Mouse (Mus musculus) neural tube, embryonic 13.5 days (tissue): Measurements from ENCODE around the gene Apoa2. TPM values are rescaled to one million over a fixed set of nuclear protein-coding genes. Genes with fewer than 3 reads are reported as not detected.
"Not testable (repeated sequence)": the region's sequence is repeated elsewhere in the genome, so short reads cannot be mapped to it uniquely, and the experiment has no call there.

Experiments used
- ATAC-seq: fragments of 200-750 bp; cut with Nextera tagmentation; 2 replicates; pipeline ENCODE4 v1.8.0; 2017; ENCODE audit warnings: low read depth, mild to moderate bottlenecking, moderate TSS enrichment, moderate library complexity
- H3K27ac ChIP-seq: fragments of 300-500 bp; sonication (generic); replicated peaks from 2 replicates; pipeline ENCODE4 v1.5.1; 2015; ENCODE audit warnings: moderate library complexity, mild to moderate bottlenecking, inconsistent platforms
- H3K27me3 ChIP-seq: fragments of 300-500 bp; sonication (generic); 2 replicates; pipeline ENCODE4 v1.6.1; 2015; ENCODE audit warnings: mild to moderate bottlenecking, inconsistent platforms
- H3K36me3 ChIP-seq: fragments of 300-500 bp; sonication (generic); 2 replicates; pipeline ENCODE4 v1.6.1; 2015; ENCODE audit warnings: mild to moderate bottlenecking, inconsistent platforms
- H3K4me1 ChIP-seq: fragments of 300-500 bp; sonication (generic); replicated peaks from 2 replicates; pipeline ENCODE4 v1.6.1; 2015; ENCODE audit warnings: inconsistent platforms
- H3K4me2 ChIP-seq: fragments of 300-500 bp; sonication (generic); 2 replicates; pipeline ENCODE4 v1.6.1; 2015; ENCODE audit warnings: inconsistent platforms, mild to moderate bottlenecking, moderate library complexity
- H3K4me3 ChIP-seq: fragments of 300-500 bp; sonication (generic); 2 replicates; pipeline ENCODE4 v1.5.1; 2015; ENCODE audit warnings: mild to moderate bottlenecking, inconsistent platforms
- H3K9ac ChIP-seq: fragments of 300-500 bp; sonication (generic); 2 replicates; pipeline ENCODE4 v1.6.1; 2015; ENCODE audit warnings: moderate library complexity, mild to moderate bottlenecking, inconsistent platforms
- H3K9me3 ChIP-seq: fragments of 300-500 bp; sonication (generic); 2 replicates; pipeline ENCODE4 v1.6.1; 2016; ENCODE audit warnings: inconsistent platforms
- WGBS: fragments of 180-500 bp; shearing (Covaris S2); methylation state at CpG from one replicate; pipeline ENCODE4 v1.1.7; 2015; 5-methylcytosine and 5-hydroxymethylcytosine counted together
- polyA plus RNA-seq: library from polyadenylated mRNA; unstranded; fragments of >200 nt; fragmentation: Nextera tagmentation; extraction: Ambion mirVana; gene quantifications from 2 replicates; pipeline ENCODE4 v1.2.1, GENCODE M21; 2015

The Apoa2 gene
- polyA plus RNA-seq, 1 experiment from 2014 or later: 6.8 TPM

- Histone ChIP-seq H3K9me3 (no peaks in the 10 kb centered on the region), H3K27ac (no peak overlapping the region), H3K27me3 (no peaks in the 10 kb centered on the region), H3K9ac (no peak overlapping the region), H3K4me1 (no peaks in the 10 kb centered on the region), H3K4me2 (no peak overlapping the region), H3K36me3 (peaks cover 21% of the 10 kb centered on the region), H3K4me3 (no peak overlapping the region)
- 62% methylated on average over 3 of the region's 3 CpGs for WGBS
- no peak for ATAC-seq
Measured at GRCm38 (mm10) chr1:171230215-171230614, 5.4 kb downstream of the Apoa2 start.

- no peaks in the 10 kb centered on the region for H3K9me3 ChIP-seq
- H3K36me3 ChIP-seq: peaks cover 38% of the 10 kb centered on the region
- no peak overlapping the region for H3K4me2 ChIP-seq
- no peak for ATAC-seq
- H3K27me3 ChIP-seq: no peaks in the 10 kb centered on the region
- no peaks in the 10 kb centered on the region for H3K4me1 ChIP-seq
- no peak overlapping the region for H3K4me3 ChIP-seq
- no peak overlapping the region for H3K27ac ChIP-seq
- WGBS: 76% methylated on average over 4 of the region's 4 CpGs
- no peak overlapping the region for H3K9ac ChIP-seq
Measured at GRCm38 (mm10) chr1:171231844-171232243, 7.0 kb downstream of the Apoa2 start.

GRCm38 (mm10) chr1:171232348-171232747 is 7.5 kb downstream of the Apoa2 start:
- H3K27me3 ChIP-seq: no peaks in the 10 kb centered on the region
- H3K9ac ChIP-seq: no peak overlapping the region
- H3K27ac ChIP-seq: no peak overlapping the region
- H3K4me2 ChIP-seq: no peak overlapping the region
- H3K4me1 ChIP-seq: no peaks in the 10 kb centered on the region
- H3K9me3 ChIP-seq: no peaks in the 10 kb centered on the region
- no peak for ATAC-seq
- WGBS: 88% methylated on average over 5 of the region's 5 CpGs
- no peak overlapping the region for H3K4me3 ChIP-seq
- peaks cover 43% of the 10 kb centered on the region for H3K36me3 ChIP-seq

GRCm38 (mm10) chr1:171232800-171233730 is 8.2 kb downstream of the Apoa2 start:
- Histone ChIP-seq H3K9ac (no peak overlapping the region), H3K4me3 (no peak overlapping the region)
- 87% methylated on average over 12 of the region's 12 CpGs for WGBS

GRCm38 (mm10) chr1:171234126-171234525 is 9.3 kb downstream of the Apoa2 start, which contains the start of gene Fcer1g:
Fcer1g (minus strand) TSS chr1:171234365.
- H3K4me3 ChIP-seq: no peak within 1 kb of the TSS
- no peaks in the 10 kb centered on the region for H3K27me3 ChIP-seq
- no peaks in the 10 kb centered on the region for H3K4me1 ChIP-seq
- H3K9ac ChIP-seq: no peak within 1 kb of the TSS
- H3K27ac ChIP-seq: no peak within 1 kb of the TSS
- WGBS: 93% methylated on average over 14 of the region's 14 CpGs
- ATAC-seq: no peak
- H3K36me3 ChIP-seq: peaks cover 60% of the 10 kb centered on the region
- H3K4me2 ChIP-seq: no peak within 1 kb of the TSS
- H3K9me3 ChIP-seq: no peaks in the 10 kb centered on the region

More at GRCm38 (mm10) chr1:171232800-171233730, 8.2 kb downstream of the Apoa2 start:
- Histone ChIP-seq H3K4me1 (no peaks in the 10 kb centered on the region), H3K4me2 (no peak overlapping the region), H3K27me3 (no peaks in the 10 kb centered on the region), H3K9me3 (no peaks in the 10 kb centered on the region), H3K36me3 (peaks cover 50% of the 10 kb centered on the region), H3K27ac (no peak overlapping the region)
- ATAC-seq: no peak

- H3K36me3 ChIP-seq: peaks cover 64% of the 10 kb centered on the region
- no peaks in the 10 kb centered on the region for H3K9me3 ChIP-seq
- no peak overlapping the region for H3K4me3 ChIP-seq
- H3K27ac ChIP-seq: no peak overlapping the region
- H3K27me3 ChIP-seq: no peaks in the 10 kb centered on the region
- no peak overlapping the region for H3K4me2 ChIP-seq
- no peaks in the 10 kb centered on the region for H3K4me1 ChIP-seq
- WGBS: 87% methylated on average over 4 of the region's 4 CpGs
- H3K9ac ChIP-seq: no peak overlapping the region
- ATAC-seq: no peak
Measured at GRCm38 (mm10) chr1:171234538-171234937, 9.7 kb downstream of the Apoa2 start.

GRCm38 (mm10) chr1:171235791-171236190 is 10.9 kb downstream of the Apoa2 start:
- H3K27me3 ChIP-seq: no peaks in the 10 kb centered on the region
- 93% methylated on average over 4 of the region's 4 CpGs for WGBS
- H3K4me1 ChIP-seq: no peaks in the 10 kb centered on the region
- no peak overlapping the region for H3K27ac ChIP-seq
- peaks cover 76% of the 10 kb centered on the region for H3K36me3 ChIP-seq
- no peaks in the 10 kb centered on the region for H3K9me3 ChIP-seq
- H3K4me3 ChIP-seq: no peak overlapping the region
- H3K4me2 ChIP-seq: no peak overlapping the region
- no peak overlapping the region for H3K9ac ChIP-seq
- no peak for ATAC-seq

GRCm38 (mm10) chr1:171237438-171237837 is 12.6 kb downstream of the Apoa2 start:
- ATAC-seq: no peak
- H3K9me3 ChIP-seq: no peaks in the 10 kb centered on the region
- 89% methylated on average over 6 of the region's 6 CpGs for WGBS
- H3K4me3 ChIP-seq: no peak overlapping the region
- H3K4me1 ChIP-seq: no peaks in the 10 kb centered on the region
- no peak overlapping the region for H3K9ac ChIP-seq
- no peaks in the 10 kb centered on the region for H3K27me3 ChIP-seq
- peaks cover 91% of the 10 kb centered on the region for H3K36me3 ChIP-seq
- no peak overlapping the region for H3K4me2 ChIP-seq
- H3K27ac ChIP-seq: no peak overlapping the region

GRCm38 (mm10) chr1:171238463-171238862 is 13.6 kb downstream of the Apoa2 start:
- Histone ChIP-seq H3K27ac (no peak overlapping the region), H3K9ac (no peak overlapping the region), H3K4me1 (no peaks in the 10 kb centered on the region), H3K36me3 (peaks cover 97% of the 10 kb centered on the region), H3K27me3 (no peaks in the 10 kb centered on the region), H3K4me3 (no peak overlapping the region), H3K9me3 (no peaks in the 10 kb centered on the region), H3K4me2 (no peak overlapping the region)
- ATAC-seq: no peak
- WGBS: 69% methylated on average over 14 of the region's 14 CpGs

- Histone ChIP-seq H3K4me2 (no peak overlapping the region), H3K4me1 (peaks cover 4% of the 10 kb centered on the region; the same call in 1 of the 2 replicates), H3K27ac (no peak overlapping the region), H3K9ac (no peak overlapping the region), H3K9me3 (no peaks in the 10 kb centered on the region), H3K27me3 (no peaks in the 10 kb centered on the region), H3K4me3 (no peak overlapping the region), H3K36me3 (peaks cover 94% of the 10 kb centered on the region)
- 87% methylated on average over 15 of the region's 15 CpGs for WGBS
- ATAC-seq: no peak
Measured at GRCm38 (mm10) chr1:171239992-171240744, 15.3 kb downstream of the Apoa2 start.

- H3K9ac ChIP-seq: no peak overlapping the region
- H3K27ac ChIP-seq: no peak overlapping the region
- ATAC-seq: no peak
- no peaks in the 10 kb centered on the region for H3K9me3 ChIP-seq
- no peak overlapping the region for H3K4me3 ChIP-seq
- no peak overlapping the region for H3K4me2 ChIP-seq
- peaks cover 10% of the 10 kb centered on the region for H3K4me1 ChIP-seq
- peaks cover 92% of the 10 kb centered on the region for H3K36me3 ChIP-seq
- H3K27me3 ChIP-seq: no peaks in the 10 kb centered on the region
- WGBS: 95% methylated on average over 10 of the region's 10 CpGs
Measured at GRCm38 (mm10) chr1:171240911-171241310, 16.1 kb downstream of the Apoa2 start.

- not testable (repeated sequence) for ATAC-seq, H3K9me3 ChIP-seq, H3K4me3 ChIP-seq, H3K27me3 ChIP-seq, H3K27ac ChIP-seq, H3K9ac ChIP-seq, H3K4me2 ChIP-seq
- H3K36me3 ChIP-seq: peaks cover 81% of the 10 kb centered on the region
- peaks cover 16% of the 10 kb centered on the region for H3K4me1 ChIP-seq
- 83% methylated on average over 12 of the region's 12 CpGs for WGBS
Measured at GRCm38 (mm10) chr1:171241952-171242351, 17.1 kb downstream of the Apoa2 start.
